Mouse (Mus musculus): ENCODE results near the gene Tmem258.

Tmem258 gene

DNA sequence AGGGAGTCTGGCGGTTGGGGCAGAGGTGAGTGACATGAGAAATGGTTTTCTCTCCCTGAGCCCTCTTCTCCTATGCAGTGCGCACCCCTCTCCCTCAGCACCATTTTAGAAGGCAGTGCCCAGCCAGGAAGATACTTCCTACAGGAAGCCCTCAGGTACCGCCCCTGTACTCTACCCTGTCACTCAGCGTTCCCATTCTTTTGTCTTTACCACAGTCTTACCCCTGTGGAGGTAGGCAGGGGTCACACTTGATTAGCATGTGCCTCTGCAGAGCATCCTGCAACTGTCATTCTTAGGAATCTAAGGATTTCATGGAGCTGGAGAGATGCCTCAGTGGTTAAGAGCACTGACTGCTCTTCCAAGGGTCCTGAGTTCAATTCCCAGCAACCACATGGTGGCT, 19.7 kb downstream of the Tmem258 start:
- no peak for DNase-seq (ENCODE audit: low spot score)

DNA sequence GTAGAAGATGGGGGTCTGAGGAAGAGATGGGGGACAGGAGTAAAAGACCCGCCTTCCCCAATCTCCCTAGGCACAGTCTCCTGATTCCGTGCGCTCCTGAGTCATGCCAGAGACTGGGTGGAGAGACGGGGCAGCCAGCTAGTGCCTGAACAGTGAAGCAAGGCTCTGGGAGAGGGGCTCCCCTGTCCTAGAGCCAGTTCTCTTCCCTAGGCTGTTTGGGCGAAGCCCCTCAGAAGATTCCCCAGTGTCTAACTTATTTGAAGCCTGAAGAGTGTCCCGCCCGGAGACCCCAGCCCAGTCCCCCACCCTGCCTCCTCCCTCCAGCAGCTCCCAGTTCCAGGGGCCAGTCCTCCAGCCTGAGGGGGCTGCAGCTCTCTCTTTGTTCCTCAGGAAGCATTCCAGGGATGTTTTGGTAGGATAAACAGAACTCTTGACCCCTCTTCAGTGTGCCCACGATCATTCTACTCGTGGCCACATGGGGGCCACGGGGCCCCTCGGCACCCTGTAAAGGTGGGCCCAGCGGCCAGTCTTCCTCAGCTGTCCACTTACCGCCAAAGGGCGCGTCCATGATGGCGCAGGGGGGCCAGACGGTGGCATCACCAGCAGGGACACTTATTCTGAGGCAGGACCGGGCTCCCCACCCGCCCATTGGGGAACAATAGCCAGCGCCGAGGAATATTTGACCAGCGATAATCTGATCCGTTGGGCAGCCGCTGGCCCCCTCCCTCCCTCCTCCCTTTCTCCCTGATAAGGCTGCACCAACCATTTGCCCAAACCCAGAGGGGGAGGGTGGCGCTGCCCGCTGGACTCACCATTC, 21.0 kb downstream of the Tmem258 start:
- DNase-seq (ENCODE audit: low spot score), result no peak

DNA sequence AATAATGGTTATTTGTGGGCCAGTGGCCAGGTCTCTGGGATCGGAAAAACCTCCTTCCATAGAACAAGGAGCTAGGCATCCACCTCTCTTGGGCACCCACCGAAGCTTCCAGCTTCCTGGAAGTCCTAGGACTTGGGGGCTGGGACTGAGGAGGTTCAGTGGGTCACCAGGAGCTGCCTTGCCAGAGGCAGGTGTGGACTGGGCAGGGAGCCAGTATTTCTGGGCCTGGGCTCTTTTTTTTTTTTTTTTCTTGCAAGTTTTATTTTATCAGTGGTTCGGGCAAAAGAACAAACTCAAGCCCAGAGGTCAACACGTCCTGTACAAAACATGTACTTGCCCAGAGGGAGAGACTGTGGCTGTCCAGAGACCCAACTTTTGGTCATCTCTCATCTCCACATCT, 22.0 kb downstream of the Tmem258 start:
- DNase-seq (ENCODE audit: low spot score), result no peak

DNA sequence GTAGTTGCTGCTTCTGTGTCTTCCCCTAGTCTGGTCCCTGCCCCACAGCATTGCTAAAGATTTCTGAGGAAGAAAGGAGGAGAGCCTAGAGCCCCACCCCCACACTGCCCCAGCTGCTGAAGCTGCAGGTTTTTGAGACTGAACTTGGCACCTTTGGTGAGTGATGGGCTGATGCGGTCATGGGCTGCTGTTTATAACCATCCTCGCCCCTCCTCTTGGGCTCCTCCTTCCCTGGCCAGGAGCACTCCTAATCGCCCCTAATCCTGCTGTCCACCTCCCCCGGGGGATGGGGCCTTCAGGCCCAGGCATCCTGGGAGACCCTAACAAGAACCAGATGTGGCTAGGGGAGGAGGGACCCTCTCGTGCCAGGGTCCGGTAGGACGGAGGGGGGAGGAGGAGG, 27.2 kb downstream of the Tmem258 start:
- no peak for DNase-seq (ENCODE audit: low spot score)

DNA sequence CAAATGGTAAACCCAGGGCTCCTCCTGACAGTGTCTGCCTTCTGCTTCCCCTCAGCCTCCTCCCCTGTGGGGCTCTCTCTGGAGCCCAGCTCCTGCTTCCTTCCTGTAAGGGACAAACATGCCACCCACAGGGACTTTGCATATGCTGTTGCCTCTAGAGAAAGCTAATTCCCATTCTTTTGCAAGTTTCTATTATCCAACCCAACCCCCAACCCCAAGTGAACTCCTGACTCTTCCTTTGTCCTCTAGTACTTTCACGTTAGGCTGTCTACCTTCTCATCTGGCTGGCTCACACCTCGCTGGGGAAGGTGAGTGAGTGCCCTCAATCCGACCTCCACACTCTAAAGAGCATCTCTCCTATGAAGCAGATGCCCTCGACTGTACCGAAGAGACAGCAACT, 28.1 kb downstream of the Tmem258 start:
- no peak for DNase-seq (ENCODE audit: low spot score)

DNA sequence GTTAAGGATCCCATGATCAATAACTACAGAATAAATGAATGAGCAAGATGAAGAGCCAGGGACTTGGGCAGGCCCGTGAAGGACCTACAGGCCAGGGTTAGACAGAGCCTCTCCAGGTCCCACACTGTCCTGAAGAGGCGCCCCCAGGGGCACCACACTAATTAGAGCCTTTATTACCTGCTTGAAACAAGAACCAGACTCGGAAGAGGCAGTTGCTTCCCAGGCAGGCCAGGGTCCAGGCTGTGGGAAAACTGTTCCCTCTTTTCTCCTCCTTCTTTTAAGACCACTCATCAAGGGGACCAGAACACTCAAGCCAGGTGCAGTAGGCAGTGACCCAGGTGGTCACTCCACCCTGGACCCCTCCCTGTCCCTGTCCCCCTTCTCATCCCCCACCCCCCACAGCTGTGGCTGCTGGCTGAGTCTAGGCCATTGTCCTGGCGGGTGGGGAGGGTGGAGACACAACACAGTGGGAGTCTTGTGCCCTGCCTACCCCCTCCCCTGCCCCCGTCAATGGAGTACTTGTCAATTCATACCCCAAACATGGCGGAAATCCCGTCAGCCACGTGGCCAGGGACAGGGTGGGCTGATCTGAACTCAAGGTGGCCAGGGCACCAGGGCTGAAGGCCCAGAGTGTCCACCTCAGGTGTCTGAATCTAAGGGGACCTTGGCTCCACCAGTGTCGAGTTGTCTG, 28.7 kb downstream of the Tmem258 start:
- DNase-seq (ENCODE audit: low spot score), result no peak

DNA sequence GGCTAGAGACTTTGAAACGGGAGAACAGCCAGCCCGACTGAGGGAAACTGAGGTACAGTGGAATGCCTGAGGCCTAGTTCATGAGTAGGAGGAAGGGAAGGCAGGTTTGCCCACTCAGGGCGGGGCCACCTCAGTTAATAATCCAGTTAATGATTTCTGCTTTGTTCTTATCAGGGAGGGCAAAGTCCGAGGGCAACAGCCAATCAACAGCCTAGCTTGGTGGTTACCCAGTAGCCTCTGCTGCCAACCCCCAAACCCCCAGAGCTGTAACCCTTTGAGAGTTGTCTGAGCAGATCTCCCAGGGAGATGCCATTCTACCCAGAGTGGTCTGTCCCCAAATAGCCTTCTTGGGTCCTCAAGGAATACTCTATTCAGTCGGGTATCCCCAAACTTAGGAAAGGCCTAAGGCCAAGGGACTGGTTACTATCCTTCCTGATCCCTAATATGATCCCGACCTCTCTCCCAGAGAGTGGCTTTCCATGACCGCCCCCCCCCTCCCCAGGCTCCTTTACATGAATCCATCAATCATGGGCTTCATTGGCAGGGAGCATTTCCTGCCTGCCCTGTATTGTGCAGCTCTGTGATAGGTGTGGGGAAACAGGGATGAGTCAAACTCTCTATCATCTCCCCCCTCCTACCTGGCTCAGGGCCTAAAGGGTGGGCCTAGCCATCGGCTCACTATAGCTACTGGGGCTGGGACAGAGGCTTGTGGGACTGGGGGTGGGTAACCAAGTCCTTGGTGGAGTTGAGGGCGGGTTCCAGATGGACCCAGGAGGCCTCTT, 32.2 kb downstream of the Tmem258 start:
- DNase-seq (ENCODE audit: low spot score), result no peak

DNA sequence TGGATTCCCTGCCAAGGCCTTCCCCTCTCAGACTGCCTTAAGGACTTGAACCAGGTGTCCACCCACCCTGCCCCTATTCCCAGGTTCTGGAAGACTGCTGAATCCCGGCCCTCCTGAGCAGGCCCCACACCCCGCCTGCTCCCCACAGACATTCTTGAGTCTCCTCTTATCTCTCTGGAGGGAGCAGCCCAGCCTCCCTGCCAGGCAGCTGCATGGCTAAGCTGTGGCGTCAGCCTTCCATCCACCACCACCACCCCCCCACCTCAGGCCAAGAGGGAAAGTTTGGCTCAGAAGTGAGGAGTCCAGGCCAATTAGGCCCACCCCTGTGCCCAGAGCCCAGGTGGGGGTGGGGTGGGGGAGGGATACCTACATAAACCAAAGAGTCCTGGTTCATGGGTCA, 34.7 kb downstream of the Tmem258 start:
- no peak for DNase-seq (ENCODE audit: low spot score)

DNA sequence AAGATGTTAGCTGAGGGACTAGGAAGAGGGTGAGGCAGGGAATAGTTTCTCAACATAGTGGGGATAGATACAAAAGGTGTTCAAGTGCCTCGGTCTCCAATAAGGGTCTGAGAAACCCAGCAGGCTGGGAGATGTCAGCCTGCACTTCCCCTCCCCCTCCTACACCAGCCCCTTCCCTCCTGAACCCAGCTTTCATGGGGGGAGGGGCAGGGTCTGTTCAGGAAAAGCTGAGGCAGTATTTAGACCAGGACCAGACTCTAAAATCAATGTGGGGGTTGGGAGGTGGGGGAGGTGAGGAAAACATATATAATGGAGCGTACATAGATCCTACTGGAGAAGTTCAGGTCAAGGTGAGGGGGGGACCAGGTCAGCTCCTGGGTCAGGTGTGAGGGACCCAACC, 35.6 kb downstream of the Tmem258 start:
- no peak for DNase-seq (ENCODE audit: low spot score)

DNA sequence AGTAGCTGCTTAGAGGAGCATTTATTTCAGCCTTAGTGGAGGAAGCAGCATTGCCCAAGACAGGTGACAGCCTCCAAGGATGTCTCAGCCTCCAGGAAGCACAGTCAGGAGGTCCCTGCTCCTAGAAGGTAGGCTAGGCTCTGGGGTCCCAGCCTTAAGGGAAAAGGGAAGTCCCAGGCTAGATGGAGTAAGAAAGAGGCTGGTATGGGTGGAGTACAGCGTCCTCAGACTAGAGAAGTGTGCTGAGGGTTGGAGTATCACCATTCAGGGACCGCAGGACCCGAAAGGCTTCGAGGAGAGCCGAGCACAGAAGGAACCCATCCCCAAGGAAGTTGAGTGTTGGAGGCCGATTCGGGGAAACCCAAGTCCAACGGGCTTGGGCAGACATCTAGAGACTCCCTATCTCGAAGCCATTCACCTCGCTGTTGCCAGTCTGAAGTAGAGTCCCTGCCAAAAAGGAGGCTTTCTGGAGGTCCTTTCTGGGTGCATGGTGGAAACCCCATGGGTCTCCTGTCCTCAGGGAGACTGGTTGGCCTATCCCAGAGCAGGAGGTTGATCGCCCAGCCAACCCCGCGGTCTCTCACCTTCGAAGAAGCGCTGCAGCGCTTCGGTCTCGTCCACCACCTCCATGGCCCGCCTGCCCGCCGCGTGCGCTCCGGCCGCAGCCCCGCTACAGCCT, 36.3 kb downstream of the Tmem258 start:
- DNase-seq (ENCODE audit: low spot score), result no peak

DNA sequence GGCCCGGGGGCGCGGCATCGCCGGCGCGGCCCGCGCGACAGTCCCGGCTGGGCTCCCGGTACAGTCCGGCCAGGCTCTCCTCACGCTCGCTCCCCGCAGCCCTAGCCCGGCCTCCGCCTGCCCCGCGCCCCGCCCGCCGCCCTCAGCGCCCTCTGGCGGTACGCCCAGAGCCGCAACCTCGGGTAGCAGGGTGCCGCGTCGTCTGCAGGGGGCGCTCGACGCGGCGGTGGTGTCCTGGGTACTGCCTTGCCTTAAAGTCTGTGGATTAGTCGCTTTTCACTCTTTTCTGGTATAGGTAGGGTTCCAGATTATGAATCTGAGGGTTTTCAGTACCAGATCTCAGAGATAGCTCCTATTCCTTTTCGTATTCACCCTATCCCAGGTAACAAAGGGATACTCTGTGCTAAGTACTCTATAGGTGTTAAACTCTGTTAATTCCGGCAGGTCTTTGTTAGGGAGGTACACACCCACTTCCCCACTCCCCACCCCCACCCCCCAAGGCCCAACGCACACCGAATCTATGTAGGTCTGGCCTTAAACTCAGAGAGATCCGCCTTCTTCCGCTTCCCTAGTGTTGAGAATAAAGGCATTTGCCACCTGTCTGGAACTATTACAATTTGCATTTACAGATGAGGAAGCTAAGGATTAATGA, 37.0 kb downstream of the Tmem258 start, which contains the start of gene Myrf:
Myrf (minus strand) TSS at position 95 of the 652 bp plus-strand sequence.
- DNase-seq (ENCODE audit: low spot score), result peak; percentile 80

DNA sequence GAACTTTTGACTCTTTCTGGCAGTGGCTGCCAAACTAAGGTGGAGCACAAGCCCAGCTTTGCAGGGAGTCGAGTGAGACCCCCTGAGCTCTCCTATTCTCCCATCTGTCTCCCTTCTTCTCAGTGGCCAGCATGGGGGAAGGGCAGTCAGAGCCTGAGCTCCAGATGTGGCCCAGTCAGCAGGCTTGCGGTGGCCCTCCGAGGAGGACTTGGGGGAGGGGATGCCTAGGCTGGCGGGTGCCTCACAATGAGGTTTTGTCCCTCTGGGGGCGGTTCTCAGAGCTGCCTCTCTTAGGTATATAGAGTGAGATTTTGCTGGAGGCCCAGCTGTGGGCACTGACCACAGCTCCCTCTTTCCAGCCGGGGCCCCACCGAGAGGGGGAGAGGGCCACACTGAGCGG, 39.1 kb downstream of the Tmem258 start:
- no peak for DNase-seq (ENCODE audit: low spot score)

DNA sequence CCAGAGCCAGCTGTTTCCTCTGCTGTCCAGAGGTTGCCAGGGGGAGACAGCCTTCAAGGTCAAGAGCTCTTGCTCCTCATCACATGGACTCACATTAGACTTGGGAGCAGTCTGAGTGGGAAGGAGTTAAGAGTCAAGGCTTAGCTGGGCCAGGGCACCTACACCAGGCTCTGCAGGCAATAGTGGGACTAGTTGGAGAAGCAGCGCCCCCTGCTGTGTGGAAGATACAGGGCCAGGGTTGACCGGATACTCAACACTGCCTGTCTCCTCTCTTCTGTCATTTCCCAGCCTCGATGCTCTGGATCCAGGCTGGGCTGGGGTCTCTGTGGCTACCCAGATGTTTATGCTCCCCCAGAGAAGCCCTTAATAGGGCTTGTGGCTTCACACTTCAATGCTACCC, 40.4 kb downstream of the Tmem258 start:
- peak; percentile 54 for DNase-seq (ENCODE audit: low spot score)

DNA sequence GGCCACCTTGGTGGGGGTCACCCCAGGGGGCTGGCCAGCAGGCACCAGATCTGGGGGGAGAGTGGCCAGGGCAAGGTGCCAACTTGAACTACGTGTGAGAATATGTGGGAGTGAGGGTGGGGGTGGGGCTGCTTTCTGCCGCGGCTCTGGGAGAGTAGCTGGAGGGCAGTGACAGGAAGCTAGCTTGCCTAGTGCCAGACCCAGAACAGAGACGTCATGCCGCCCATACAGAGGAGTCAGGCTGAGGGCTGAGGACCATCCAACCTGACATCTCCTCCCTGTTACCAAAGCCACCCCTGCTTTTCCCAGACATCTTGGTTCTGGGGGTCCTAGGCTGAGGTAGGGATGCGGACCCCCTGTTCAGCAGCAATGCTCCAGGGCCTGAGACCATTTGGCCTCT, 43.4 kb downstream of the Tmem258 start:
- DNase-seq (ENCODE audit: low spot score), result no peak

DNA sequence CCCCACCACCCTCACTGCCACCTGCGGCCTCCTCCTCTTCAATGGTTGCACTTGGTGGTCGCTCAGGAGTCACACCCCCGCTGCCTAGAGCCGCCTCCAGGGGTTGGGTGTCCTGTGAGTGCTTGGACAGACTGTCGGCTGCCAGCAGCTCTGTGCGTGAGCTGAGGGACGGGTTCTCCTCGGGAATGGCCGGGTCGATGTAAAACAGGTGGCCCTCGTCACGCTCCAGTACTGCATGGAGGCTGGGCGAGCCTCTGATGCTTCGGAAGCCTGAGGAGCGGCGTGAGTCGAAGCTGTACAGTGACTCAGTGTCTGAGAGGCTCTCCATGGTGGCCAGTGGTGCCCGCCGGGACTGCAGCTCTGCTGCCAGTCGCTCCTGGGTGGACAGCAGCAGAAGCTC, 44.3 kb downstream of the Tmem258 start:
- DNase-seq (ENCODE audit: low spot score), result no peak
